19 mouse cellular contexts compared by ENCODE assay signal in the genomic region with DNA sequence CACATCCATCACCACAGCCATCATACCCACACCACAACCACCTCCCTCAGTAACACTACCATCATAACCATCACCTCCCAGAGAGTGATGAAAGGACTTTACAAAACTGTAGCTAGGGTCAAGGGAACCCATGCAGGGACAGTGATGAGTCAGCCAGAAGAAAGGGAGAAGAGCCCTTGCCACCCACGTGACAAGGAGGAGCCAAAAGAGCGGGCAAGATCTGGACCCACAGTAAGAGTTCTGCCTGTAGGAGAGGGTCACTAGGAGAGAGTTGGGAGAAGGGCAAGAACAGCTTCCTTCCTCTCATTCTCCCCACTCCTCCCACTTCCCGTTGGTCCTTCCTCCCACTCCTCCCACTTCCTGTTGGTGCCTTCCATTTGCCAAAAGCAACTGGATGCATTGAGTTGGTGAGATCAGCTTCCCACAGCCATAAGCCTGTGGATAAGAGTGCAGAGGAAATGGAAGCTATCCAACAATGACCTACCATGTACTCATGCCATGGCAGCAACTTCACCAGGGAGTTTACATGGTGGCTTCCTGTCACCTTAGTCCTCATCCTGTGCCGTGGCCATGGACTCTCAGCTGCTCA. TPM values are rescaled to one million over a fixed set of nuclear protein-coding genes. Genes with fewer than 3 reads are reported as not detected.
A peak's percentile ranks its signal among the peaks of the same experiment; 100 is the strongest.
DNase-seq lines count a peak whose midpoint lies in the region; ATAC-seq and TF ChIP-seq lines count a peak whose summit lies in the region.
"Had no signal": no experiment of that assay in that cellular context is flagged by ENCODE, and none has a peak within 500 bp of the region (broad histone marks: within the 10 kb centered on the region; RNA-seq: fewer than 3 reads in every experiment).

No protein-coding gene starts in this region.

- WGBS in heart, adult 2 months, result 42% methylated on average over 4 of the region's 4 CpGs
- WGBS in heart, embryonic 10.5 days, result 68% methylated on average over 4 of the region's 4 CpGs
- 70% methylated on average over 4 of the region's 4 CpGs for WGBS in lung, embryonic 14.5 days
- 78% methylated on average over 4 of the region's 4 CpGs for WGBS in lung, embryonic 16.5 days
- WGBS in midbrain, embryonic 11.5 days, result 91% methylated on average over 4 of the region's 4 CpGs
- WGBS in hindbrain, embryonic 11.5 days, result 89% methylated on average over 4 of the region's 4 CpGs

- H3K4me3 ChIP-seq in heart, adult 2 months, result no peak overlapping the region
- no peak overlapping the region for H3K4me3 ChIP-seq in heart, embryonic 10.5 days
- no peak overlapping the region for H3K4me3 ChIP-seq in lung, embryonic 14.5 days (ENCODE audit: low read depth, low read length)
- H3K4me3 ChIP-seq in lung, embryonic 16.5 days (ENCODE audit: low read length), result no peak overlapping the region
- no peak overlapping the region for H3K4me3 ChIP-seq in midbrain, embryonic 11.5 days (ENCODE audit: low read depth, low read length)
- no peak overlapping the region for H3K4me3 ChIP-seq in hindbrain, embryonic 11.5 days (ENCODE audit: low read depth, low read length)
- H3K4me3 ChIP-seq: embryonic facial prominence, embryonic 13.5 days; forebrain, embryonic 15.5 days; lung, embryonic 15.5 days had no signal

- DNase-seq in heart, adult 2 months, result peak; percentile 28 to 31
- no peak for DNase-seq in heart, embryonic 10.5 days (ENCODE audit: low spot score)
- DNase-seq in lung, embryonic 14.5 days, result peak; percentile 54
- no peak for DNase-seq in lung, postnatal 14 days
- no peak for DNase-seq in midbrain, embryonic 11.5 days (ENCODE audit: low spot score, missing footprints)
- no peak for DNase-seq in hindbrain, embryonic 11.5 days (ENCODE audit: low spot score)
- DNase-seq in right cerebral cortex, postnatal 4 days, result no peak
- DNase-seq: adrenal gland, postnatal 10 days; cerebellum, adult 11-12 months; cerebellum, postnatal 14 days; kidney, adult 2 months; kidney, postnatal 14 days; retina, postnatal 1 day had no signal

- H3K4me1 ChIP-seq in heart, adult 2 months (ENCODE audit: control insufficient read depth, insufficient read depth, low read length), result peaks cover 16% of the 10 kb centered on the region
- H3K4me1 ChIP-seq in heart, embryonic 10.5 days, result peaks cover 27% of the 10 kb centered on the region
- H3K4me1 ChIP-seq in lung, embryonic 14.5 days (ENCODE audit: insufficient read depth), result no peaks in the 10 kb centered on the region
- peaks cover 14% of the 10 kb centered on the region for H3K4me1 ChIP-seq in lung, embryonic 16.5 days (replicated peaks; ENCODE audit: control insufficient read depth, insufficient read depth, low read length)
- H3K4me1 ChIP-seq in midbrain, embryonic 11.5 days (ENCODE audit: control insufficient read depth, insufficient read depth, low read length), result peaks cover 5% of the 10 kb centered on the region; the same call in 1 of the 2 replicates
- no peaks in the 10 kb centered on the region for H3K4me1 ChIP-seq in hindbrain, embryonic 11.5 days (replicated peaks; ENCODE audit: control insufficient read depth, insufficient read depth, low read length)
- H3K4me1 ChIP-seq: forebrain, embryonic 15.5 days had no signal

- no peak overlapping the region for H3K9ac ChIP-seq in heart, adult 2 months (ENCODE audit: low read depth, low read length)
- H3K9ac ChIP-seq in lung, embryonic 14.5 days, result no peak overlapping the region
- no peak overlapping the region for H3K9ac ChIP-seq in lung, embryonic 16.5 days (ENCODE audit: low read length)
- no peak overlapping the region for H3K9ac ChIP-seq in midbrain, embryonic 11.5 days (ENCODE audit: low read length)
- H3K9ac ChIP-seq in hindbrain, embryonic 11.5 days (ENCODE audit: low read depth, low read length), result no peak overlapping the region
- H3K9ac ChIP-seq: embryonic facial prominence, embryonic 13.5 days; forebrain, embryonic 15.5 days; lung, embryonic 15.5 days had no signal

- H3K36me3 ChIP-seq in heart, adult 2 months (ENCODE audit: control insufficient read depth, insufficient read depth, low read length), result no peaks in the 10 kb centered on the region; the same call in 1 of the 2 replicates
- H3K36me3 ChIP-seq in heart, embryonic 10.5 days, result no peaks in the 10 kb centered on the region
- no peaks in the 10 kb centered on the region for H3K36me3 ChIP-seq in lung, embryonic 14.5 days (ENCODE audit: insufficient read depth)
- no peaks in the 10 kb centered on the region for H3K36me3 ChIP-seq in lung, embryonic 16.5 days (ENCODE audit: control insufficient read depth, insufficient read depth, low read length)
- H3K36me3 ChIP-seq in midbrain, embryonic 11.5 days (ENCODE audit: control insufficient read depth, insufficient read depth, low read length), result no peaks in the 10 kb centered on the region
- H3K36me3 ChIP-seq in hindbrain, embryonic 11.5 days (ENCODE audit: control insufficient read depth, insufficient read depth, low read length), result no peaks in the 10 kb centered on the region
- H3K36me3 ChIP-seq: embryonic facial prominence, embryonic 13.5 days; forebrain, embryonic 15.5 days; lung, embryonic 15.5 days had no signal

- H3K79me2 ChIP-seq in heart, adult 2 months (replicated peaks; ENCODE audit: control insufficient read depth, insufficient read depth, low read length), result no peaks in the 10 kb centered on the region

- peak overlapping the region; percentile 28 for H3K27ac ChIP-seq in heart, adult 2 months
- H3K27ac ChIP-seq in heart, embryonic 10.5 days, result no peak overlapping the region
- no peak overlapping the region for H3K27ac ChIP-seq in lung, embryonic 14.5 days (ENCODE audit: low read depth)
- no peak overlapping the region for H3K27ac ChIP-seq in lung, embryonic 16.5 days (ENCODE audit: low read length)
- no peak overlapping the region for H3K27ac ChIP-seq in midbrain, embryonic 11.5 days (ENCODE audit: low read depth, low read length)
- no peak overlapping the region for H3K27ac ChIP-seq in hindbrain, embryonic 11.5 days (ENCODE audit: low read depth, low read length)
- H3K27ac ChIP-seq: embryonic facial prominence, embryonic 13.5 days; forebrain, embryonic 15.5 days; lung, embryonic 15.5 days; stomach, postnatal 0 days had no signal

- no peak overlapping the region for H3K4me2 ChIP-seq in lung, embryonic 14.5 days
- H3K4me2 ChIP-seq in lung, embryonic 16.5 days (ENCODE audit: low read depth, low read length), result no peak overlapping the region
- H3K4me2 ChIP-seq in midbrain, embryonic 11.5 days, result no peak overlapping the region
- H3K4me2 ChIP-seq in hindbrain, embryonic 11.5 days (replicated peaks; ENCODE audit: low read depth, low read length), result no peak overlapping the region
- H3K4me2 ChIP-seq: embryonic facial prominence, embryonic 13.5 days; forebrain, embryonic 15.5 days; lung, embryonic 15.5 days had no signal

- intact Hi-C loops in heart, adult 2 months (cut with DNase I), result no loop called here

- no peak for ATAC-seq in lung, embryonic 14.5 days (ENCODE audit: insufficient read depth)
- ATAC-seq in lung, embryonic 16.5 days (ENCODE audit: low read depth), result peak; percentile 14; the same call in 1 of the 2 replicates
- ATAC-seq in midbrain, embryonic 11.5 days (ENCODE audit: low FRiP score), result no peak
- ATAC-seq in hindbrain, embryonic 11.5 days (ENCODE audit: low FRiP score), result no peak
- ATAC-seq: forebrain, embryonic 15.5 days had no signal

- TF ChIP-seq POLR2A in heart, adult 2 months (IDR thresholded peaks at IDR 0.05; ENCODE audit: insufficient read depth, low read depth, low read length), result no peak

- no peaks in the 10 kb centered on the region for H3K27me3 ChIP-seq in heart, adult 2 months (ENCODE audit: control insufficient read depth, insufficient read depth, low read length)
- no peaks in the 10 kb centered on the region for H3K27me3 ChIP-seq in heart, embryonic 10.5 days (ENCODE audit: insufficient read depth, poor library complexity, severe bottlenecking)
- no peaks in the 10 kb centered on the region for H3K27me3 ChIP-seq in lung, embryonic 14.5 days (ENCODE audit: insufficient read depth, low read length)
- H3K27me3 ChIP-seq in lung, embryonic 16.5 days (ENCODE audit: control insufficient read depth, insufficient read depth, low read depth, low read length), result no peaks in the 10 kb centered on the region
- H3K27me3 ChIP-seq in midbrain, embryonic 11.5 days (ENCODE audit: control insufficient read depth, insufficient read depth, low read length), result no peaks in the 10 kb centered on the region
- H3K27me3 ChIP-seq in hindbrain, embryonic 11.5 days (ENCODE audit: control insufficient read depth, insufficient read depth, low read length), result no peaks in the 10 kb centered on the region
- H3K27me3 ChIP-seq: embryonic facial prominence, embryonic 13.5 days; forebrain, embryonic 15.5 days; lung, embryonic 15.5 days had no signal

- 0 out of 2 replicates have a peak, but pooled peaks have one; percentile 41 for TF ChIP-seq EP300 in heart, adult 2 months (IDR thresholded peaks at IDR 0.05; ENCODE audit: insufficient read depth, low read depth, low read length)

- no peaks in the 10 kb centered on the region for H3K9me3 ChIP-seq in heart, embryonic 10.5 days
- H3K9me3 ChIP-seq in lung, embryonic 14.5 days (ENCODE audit: low read depth, low read length), result no peaks in the 10 kb centered on the region
- no peaks in the 10 kb centered on the region for H3K9me3 ChIP-seq in lung, embryonic 16.5 days (ENCODE audit: control insufficient read depth, low read length)
- H3K9me3 ChIP-seq in midbrain, embryonic 11.5 days (ENCODE audit: control insufficient read depth, low read length), result no peaks in the 10 kb centered on the region
- H3K9me3 ChIP-seq in hindbrain, embryonic 11.5 days (ENCODE audit: control insufficient read depth, low read length), result no peaks in the 10 kb centered on the region
- H3K9me3 ChIP-seq: embryonic facial prominence, embryonic 13.5 days; forebrain, embryonic 15.5 days; lung, embryonic 15.5 days had no signal

- no peak for TF ChIP-seq CTCF in heart, adult 2 months (IDR thresholded peaks at IDR 0.05)
- no peak for TF ChIP-seq CTCF in lung, embryonic 14.5 days (IDR thresholded peaks at IDR 0.05; ENCODE audit: low read depth)

RNA-seq across cellular contexts. Expression of gene E2f6, which starts 36.5 kb away (rescaled TPM):
- 10 to 100 TPM; 79.1 to 84.1 TPM for total RNA-seq in heart, adult 2 months (2021)
- 46.7 and 87.4 TPM in 2 replicates for polyA plus RNA-seq in heart, adult 2 months (2012; rRNA removed)
- 52.8 and 63.4 TPM in 2 replicates for polyA plus RNA-seq in heart, embryonic 10.5 days (2016; fragmentation: Nextera tagmentation; extraction: Ambion mirVana)
- 49.0 and 49.8 TPM in 2 replicates for polyA plus RNA-seq in lung, embryonic 14.5 days (2014; fragmentation: Nextera tagmentation; extraction: Ambion mirVana)
- polyA plus RNA-seq in lung, embryonic 16.5 days (2015; fragmentation: Nextera tagmentation; extraction: Ambion mirVana), result 29.6 and 33.4 TPM in 2 replicates
- 83.8 and 85.1 TPM in 2 replicates for polyA plus RNA-seq in midbrain, embryonic 11.5 days (2014; fragmentation: Nextera tagmentation; extraction: Ambion mirVana)
- 75.3 and 76.5 TPM in 2 replicates for polyA plus RNA-seq in hindbrain, embryonic 11.5 days (2014; fragmentation: Nextera tagmentation; extraction: Ambion mirVana)

RNA-seq across cellular contexts. Expression of gene Greb1, which starts 46.6 kb away (rescaled TPM):
- under 1 TPM; 0.25 to 0.39 TPM for total RNA-seq in heart, adult 2 months (2021)
- polyA plus RNA-seq in heart, adult 2 months (2012; rRNA removed), result 0.44 and 0.51 TPM in 2 replicates
- 5.5 TPM in 2 replicates for polyA plus RNA-seq in heart, embryonic 10.5 days (2016; fragmentation: Nextera tagmentation; extraction: Ambion mirVana)
- polyA plus RNA-seq in lung, embryonic 14.5 days (2014; fragmentation: Nextera tagmentation; extraction: Ambion mirVana), result 3.1 and 4.4 TPM in 2 replicates
- 3.8 and 4.3 TPM in 2 replicates for polyA plus RNA-seq in lung, embryonic 16.5 days (2015; fragmentation: Nextera tagmentation; extraction: Ambion mirVana)
- polyA plus RNA-seq in midbrain, embryonic 11.5 days (2014; fragmentation: Nextera tagmentation; extraction: Ambion mirVana), result 11.3 and 15.4 TPM in 2 replicates
- polyA plus RNA-seq in hindbrain, embryonic 11.5 days (2014; fragmentation: Nextera tagmentation; extraction: Ambion mirVana), result 8.8 and 11.2 TPM in 2 replicates
- total RNA-seq: hematopoietic stem cell, adult 5-6 weeks had no signal

RNA-seq across cellular contexts. Expression of gene Rock2, which starts 47.4 kb away (rescaled TPM):
- 10 to 100 TPM; 78.0 to 80.2 TPM for total RNA-seq in heart, adult 2 months (2021)
- polyA plus RNA-seq in heart, adult 2 months (2012; rRNA removed), result 11.2 and 27.6 TPM in 2 replicates
- 16.9 and 19.6 TPM in 2 replicates for polyA plus RNA-seq in heart, embryonic 10.5 days (2016; fragmentation: Nextera tagmentation; extraction: Ambion mirVana)
- 22.6 and 23.2 TPM in 2 replicates for polyA plus RNA-seq in lung, embryonic 14.5 days (2014; fragmentation: Nextera tagmentation; extraction: Ambion mirVana)
- polyA plus RNA-seq in lung, embryonic 16.5 days (2015; fragmentation: Nextera tagmentation; extraction: Ambion mirVana), result 15.3 and 15.7 TPM in 2 replicates
- polyA plus RNA-seq in midbrain, embryonic 11.5 days (2014; fragmentation: Nextera tagmentation; extraction: Ambion mirVana), result 14.4 and 14.9 TPM in 2 replicates
- polyA plus RNA-seq in hindbrain, embryonic 11.5 days (2014; fragmentation: Nextera tagmentation; extraction: Ambion mirVana), result 15.4 and 17.9 TPM in 2 replicates

Comparison
In these comparisons a context has a peak if more than half of its experiments do, and no peak if none do; other contexts are left out.
1. DNase-seq: peak in heart, adult 2 months (2 of 2) and lung, embryonic 14.5 days (single experiment); none in heart, embryonic 10.5 days (single experiment), lung, postnatal 14 days (single experiment), midbrain, embryonic 11.5 days (single experiment), hindbrain, embryonic 11.5 days (single experiment) and right cerebral cortex, postnatal 4 days (single experiment).